1 mouse cellular context compared by ENCODE assay signal in the genomic region with DNA sequence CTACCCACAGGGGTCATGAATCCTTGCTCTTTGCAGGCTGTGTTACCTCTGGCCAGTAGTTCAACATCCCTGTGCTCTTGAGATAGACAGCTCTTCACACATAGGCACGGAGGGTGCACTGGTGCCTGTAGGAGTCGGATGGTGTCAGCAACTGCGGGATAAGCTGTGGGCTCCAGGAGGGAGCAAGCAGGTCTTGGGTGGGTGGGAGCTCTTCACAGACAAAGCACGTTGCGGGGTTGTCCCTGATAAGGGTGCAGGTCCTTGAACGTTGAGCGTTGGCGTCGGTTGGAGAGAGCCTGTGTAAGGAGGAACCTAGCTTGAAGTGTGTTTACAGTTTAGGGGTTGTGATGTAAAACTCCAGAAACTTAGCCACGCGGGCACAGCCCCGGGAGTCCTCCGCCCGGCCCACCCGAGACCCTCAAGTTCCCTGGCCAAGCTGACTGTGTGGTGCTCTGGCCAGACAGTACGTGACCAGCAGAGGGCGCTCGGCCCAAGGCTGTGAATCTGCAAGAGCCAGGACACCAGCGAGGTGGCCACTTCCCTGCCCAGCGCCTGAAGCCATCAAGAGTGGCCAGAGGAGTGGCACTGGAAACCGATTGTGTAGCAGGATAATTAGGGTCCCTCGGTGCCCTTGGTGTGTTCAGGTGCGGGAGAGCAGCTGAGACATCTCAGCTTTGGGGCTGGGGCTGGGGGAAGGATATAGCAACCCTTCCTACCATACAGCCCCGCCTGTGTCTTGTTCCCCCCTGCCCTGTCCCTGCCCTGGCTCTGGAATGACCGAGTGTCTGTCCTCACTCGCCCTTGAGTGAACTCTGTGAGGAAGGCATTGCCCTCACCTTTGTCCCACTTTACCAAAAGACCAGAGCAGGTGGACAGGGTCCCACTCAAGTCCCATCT.
TF ChIP-seq lines count a peak whose summit lies in the region.

No protein-coding gene starts in this region.

TF ChIP-seq in CH12.LX, 34 proteins besides CTCF, POLR2A, EP300 and RAD21:
- TF ChIP-seq IRF4 (IDR thresholded peaks at IDR 0.05; ENCODE audit: low read depth, low read length), result no peak
- peak; percentile 98 for TF ChIP-seq SMC3 (IDR thresholded peaks at IDR 0.05; ENCODE audit: low read depth, low read length)
- peak; percentile 93 for TF ChIP-seq ZC3H11A (IDR thresholded peaks at IDR 0.05; ENCODE audit: low read depth, low read length)
- TF ChIP-seq MAZ (IDR thresholded peaks at IDR 0.05; ENCODE audit: low read depth, low read length), result no peak
- 0 out of 2 replicates have a peak, but pooled peaks have one; percentile 21 for TF ChIP-seq ELF1 (IDR thresholded peaks at IDR 0.05; ENCODE audit: low read depth, low read length)
